Mouse (Mus musculus): ENCODE measurements around the gene Sec14l2. TPM values are rescaled to one million over a fixed set of nuclear protein-coding genes. Genes with fewer than 3 reads are reported as not detected.

Gene Sec14l2
- polyA plus RNA-seq, 1 experiment, result 22.6 TPM

DNA sequence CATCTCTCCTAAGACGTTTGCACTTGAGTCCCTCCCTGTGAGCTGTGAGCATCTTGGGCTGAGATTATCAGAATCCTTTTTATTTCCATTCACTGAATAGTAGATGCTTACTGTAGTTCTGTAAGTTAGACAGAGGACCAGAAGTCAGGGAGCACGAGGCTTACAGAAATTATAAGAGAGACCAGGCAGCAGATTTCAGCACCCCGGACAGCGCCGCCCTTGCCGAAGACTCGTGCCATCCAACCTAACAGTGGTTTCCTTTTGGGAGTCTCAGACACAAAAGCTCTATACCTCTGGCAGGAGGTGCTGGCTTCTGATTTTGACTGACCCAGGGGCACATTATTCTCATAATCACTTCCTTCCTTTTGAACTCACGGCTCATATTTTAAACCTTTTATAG, 46.6 kb downstream of the Sec14l2 start:
- Histone ChIP-seq H3K36me3 (replicated peaks; ENCODE audit: low read length) (no peaks in the 10 kb centered on the region), H3K4me1 (no peaks in the 10 kb centered on the region), H3K27me3 (replicated peaks) (peaks cover 32% of the 10 kb centered on the region), H3K9me3 (peaks cover 9% of the 10 kb centered on the region), H3K4me3 (replicated peaks) (no peak overlapping the region)
- TF ChIP-seq GATA1 (IDR thresholded peaks at IDR 0.05; ENCODE audit: borderline replicate concordance, low read length), result no peak
- TF ChIP-seq FLI1 (IDR thresholded peaks at IDR 0.05; ENCODE audit: low read length), result no peak

- TF ChIP-seq GATA1 (IDR thresholded peaks at IDR 0.05; ENCODE audit: borderline replicate concordance, low read length) (no peak), FLI1 (IDR thresholded peaks at IDR 0.05; ENCODE audit: low read length) (no peak)
- H3K9me3 ChIP-seq, result no peaks in the 10 kb centered on the region
- H3K27me3 ChIP-seq (replicated peaks), result peaks cover 33% of the 10 kb centered on the region
- H3K4me3 ChIP-seq (replicated peaks), result no peak overlapping the region
- no peaks in the 10 kb centered on the region for H3K36me3 ChIP-seq (replicated peaks; ENCODE audit: low read length)
- no peaks in the 10 kb centered on the region for H3K4me1 ChIP-seq
Measured at GRCm38 (mm10) chr11:4069664-4070063, 53.6 kb downstream of the Sec14l2 start.

GRCm38 (mm10) chr11:4064627-4065122, 58.5 kb downstream of the Sec14l2 start, which contains the start of gene Sec14l3:
Gene Sec14l3, plus strand, starts transcription at chr11:4064841.
- H3K36me3 ChIP-seq (replicated peaks; ENCODE audit: low read length), result no peaks in the 10 kb centered on the region
- peaks cover 61% of the 10 kb centered on the region for H3K27me3 ChIP-seq (replicated peaks)
- H3K4me3 ChIP-seq (replicated peaks), result no peak within 1 kb of the TSS
- no peaks in the 10 kb centered on the region for H3K4me1 ChIP-seq
- TF ChIP-seq GATA1 (IDR thresholded peaks at IDR 0.05; ENCODE audit: borderline replicate concordance, low read length), result no peak
- no peak for TF ChIP-seq FLI1 (IDR thresholded peaks at IDR 0.05; ENCODE audit: low read length)
- no peaks in the 10 kb centered on the region for H3K9me3 ChIP-seq

GRCm38 (mm10) chr11:4062981-4063380, 60.2 kb downstream of the Sec14l2 start:
- Histone ChIP-seq H3K9me3 (no peaks in the 10 kb centered on the region), H3K4me3 (replicated peaks) (no peak overlapping the region), H3K27me3 (replicated peaks) (peaks cover 61% of the 10 kb centered on the region), H3K36me3 (replicated peaks; ENCODE audit: low read length) (no peaks in the 10 kb centered on the region), H3K4me1 (no peaks in the 10 kb centered on the region)
- TF ChIP-seq GATA1 (IDR thresholded peaks at IDR 0.05; ENCODE audit: borderline replicate concordance, low read length) (no peak), FLI1 (IDR thresholded peaks at IDR 0.05; ENCODE audit: low read length) (no peak)

DNA sequence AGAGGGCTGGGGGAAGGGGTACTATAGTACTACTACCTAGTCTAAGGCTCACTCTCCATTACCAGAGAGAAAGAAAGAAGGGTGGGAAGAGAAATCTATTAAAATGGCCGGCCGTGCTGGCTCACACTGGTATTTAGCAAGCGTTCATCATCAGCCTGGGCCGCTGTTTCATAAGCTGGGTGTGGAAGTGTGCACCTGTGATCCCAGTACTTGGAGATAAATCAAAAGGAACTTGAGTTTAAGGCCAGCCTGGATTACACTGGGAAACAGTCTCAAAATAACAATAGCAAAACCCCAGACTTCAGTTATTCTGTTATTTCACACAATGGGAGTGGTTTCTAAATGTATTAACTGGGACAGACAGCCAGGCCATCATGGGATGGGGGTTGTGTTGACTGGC, 60.7 kb downstream of the Sec14l2 start:
- TF ChIP-seq FLI1 (IDR thresholded peaks at IDR 0.05; ENCODE audit: low read length), result no peak
- TF ChIP-seq GATA1 (IDR thresholded peaks at IDR 0.05; ENCODE audit: borderline replicate concordance, low read length), result no peak
- no peaks in the 10 kb centered on the region for H3K4me1 ChIP-seq
- H3K27me3 ChIP-seq (replicated peaks), result peaks cover 59% of the 10 kb centered on the region
- H3K4me3 ChIP-seq (replicated peaks), result no peak overlapping the region
- H3K36me3 ChIP-seq (replicated peaks; ENCODE audit: low read length), result no peaks in the 10 kb centered on the region
- H3K9me3 ChIP-seq, result no peaks in the 10 kb centered on the region

DNA sequence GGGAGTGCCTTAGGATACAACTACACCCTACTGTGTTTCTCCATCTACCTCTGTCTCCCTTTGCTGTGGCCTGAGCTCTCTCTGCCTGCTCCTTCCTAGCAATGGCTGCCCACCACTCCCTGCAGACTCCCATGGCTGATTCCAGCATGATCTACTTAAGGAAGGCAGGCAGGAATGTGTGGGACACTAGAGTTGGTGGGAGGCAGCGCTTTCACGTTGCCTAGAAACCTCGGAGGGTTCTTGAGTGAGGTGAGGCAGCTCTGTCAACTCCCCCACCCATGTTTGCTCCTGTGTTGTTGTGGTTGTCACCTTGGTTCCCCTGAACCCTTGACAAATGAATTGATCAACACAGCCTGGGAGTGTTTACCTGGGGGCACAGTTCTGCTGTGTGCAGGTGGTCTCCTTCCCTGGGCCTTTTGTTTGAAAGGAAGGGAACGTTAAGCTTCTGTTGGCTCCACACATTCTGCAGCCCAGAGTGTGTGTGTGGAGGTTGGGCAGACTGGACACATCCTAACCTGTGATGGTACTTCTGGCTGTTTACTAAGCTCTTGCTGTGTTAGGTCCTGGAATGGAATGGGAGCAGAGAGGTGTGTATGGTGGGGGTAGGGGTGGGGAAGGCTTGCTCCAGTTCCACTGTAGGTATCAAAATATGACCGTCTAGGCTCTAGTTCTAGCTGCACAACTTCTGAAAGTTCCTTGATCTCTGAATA, 62.2 kb downstream of the Sec14l2 start:
- TF ChIP-seq GATA1 (IDR thresholded peaks at IDR 0.05; ENCODE audit: borderline replicate concordance, low read length) (no peak), FLI1 (IDR thresholded peaks at IDR 0.05; ENCODE audit: low read length) (no peak)
- no peak overlapping the region for H3K4me3 ChIP-seq (replicated peaks)
- no peaks in the 10 kb centered on the region for H3K9me3 ChIP-seq
- peaks cover 61% of the 10 kb centered on the region for H3K27me3 ChIP-seq (replicated peaks)
- H3K36me3 ChIP-seq (replicated peaks; ENCODE audit: low read length), result no peaks in the 10 kb centered on the region
- no peaks in the 10 kb centered on the region for H3K4me1 ChIP-seq

GRCm38 (mm10) chr11:4053586-4053985, 69.6 kb downstream of the Sec14l2 start:
- Histone ChIP-seq H3K4me1 (no peaks in the 10 kb centered on the region), H3K9me3 (peaks cover 2% of the 10 kb centered on the region), H3K4me3 (replicated peaks) (no peak overlapping the region), H3K27me3 (replicated peaks) (peaks cover 25% of the 10 kb centered on the region), H3K36me3 (replicated peaks; ENCODE audit: low read length) (no peaks in the 10 kb centered on the region)
- TF ChIP-seq GATA1 (IDR thresholded peaks at IDR 0.05; ENCODE audit: borderline replicate concordance, low read length), result no peak
- TF ChIP-seq FLI1 (IDR thresholded peaks at IDR 0.05; ENCODE audit: low read length), result no peak

DNA sequence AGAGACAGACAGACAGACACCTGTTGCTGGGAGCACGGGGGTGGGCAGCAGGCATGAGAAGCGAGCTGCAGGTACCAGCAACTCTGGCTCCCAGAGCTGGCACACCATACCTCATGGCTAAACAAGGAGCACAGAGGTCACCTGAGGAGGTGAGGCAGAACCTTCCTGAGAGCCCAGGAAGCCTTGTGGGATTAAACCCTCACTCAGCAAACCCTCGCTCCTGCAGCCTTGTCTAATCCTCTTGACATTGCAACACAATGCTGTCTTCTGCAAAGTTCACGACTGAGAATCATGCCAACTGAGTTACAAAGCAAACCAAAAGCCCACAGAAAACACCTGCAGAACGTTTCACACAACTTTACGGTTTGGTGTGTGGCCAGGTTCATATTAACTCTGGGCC, 74.8 kb downstream of the Sec14l2 start:
- H3K27me3 ChIP-seq (replicated peaks), result peaks cover 27% of the 10 kb centered on the region
- H3K9me3 ChIP-seq, result peaks cover 9% of the 10 kb centered on the region
- H3K4me1 ChIP-seq, result no peaks in the 10 kb centered on the region
- no peak overlapping the region for H3K4me3 ChIP-seq (replicated peaks)
- TF ChIP-seq GATA1 (IDR thresholded peaks at IDR 0.05; ENCODE audit: borderline replicate concordance, low read length) (no peak), FLI1 (IDR thresholded peaks at IDR 0.05; ENCODE audit: low read length) (no peak)
- H3K36me3 ChIP-seq (replicated peaks; ENCODE audit: low read length), result no peaks in the 10 kb centered on the region

- TF ChIP-seq FLI1 (IDR thresholded peaks at IDR 0.05; ENCODE audit: low read length), result no peak
- TF ChIP-seq GATA1 (IDR thresholded peaks at IDR 0.05; ENCODE audit: borderline replicate concordance, low read length), result no peak
- Histone ChIP-seq H3K36me3 (replicated peaks; ENCODE audit: low read length) (no peaks in the 10 kb centered on the region), H3K27me3 (replicated peaks) (peaks cover 29% of the 10 kb centered on the region), H3K4me1 (no peaks in the 10 kb centered on the region), H3K9me3 (peaks cover 9% of the 10 kb centered on the region), H3K4me3 (replicated peaks) (no peak overlapping the region)
Measured at GRCm38 (mm10) chr11:4047766-4048165, 75.4 kb downstream of the Sec14l2 start.

Other genes with a start within 250 kb of the Sec14l2 start
- gene 4921536K21Rik, start 228.3 kb downstream of the Sec14l2 start, polyA plus RNA-seq (2012; ENCODE audit: insufficient read depth, low replicate concordance), result 0.15 TPM in 1 of 2 replicates, not detected in the other
- 0.70 TPM in 1 of 2 replicates, not detected in the other for gene Dusp18, start 228.2 kb downstream of the Sec14l2 start, polyA plus RNA-seq (2012; ENCODE audit: insufficient read depth, low replicate concordance)
- 11.8 and 25.3 TPM in 2 replicates for gene Slc35e4, start 208.8 kb downstream of the Sec14l2 start, polyA plus RNA-seq (2012; ENCODE audit: insufficient read depth, low replicate concordance)
- gene Tcn2, start 191.3 kb downstream of the Sec14l2 start, polyA plus RNA-seq (2012; ENCODE audit: insufficient read depth, low replicate concordance), result 2.7 and 9.7 TPM in 2 replicates
- gene Pes1, start 159.4 kb downstream of the Sec14l2 start, polyA plus RNA-seq (2012; ENCODE audit: insufficient read depth, low replicate concordance), result 8.1 and 39.9 TPM in 2 replicates
- not detected in 2 replicates for gene 4930556J24Rik, start 146.6 kb downstream of the Sec14l2 start, polyA plus RNA-seq (2012; ENCODE audit: insufficient read depth, low replicate concordance)
- gene Gal3st1, start 139.8 kb downstream of the Sec14l2 start, polyA plus RNA-seq (2012; ENCODE audit: insufficient read depth, low replicate concordance), result not detected in 2 replicates
- not detected in 2 replicates for gene Sec14l4, start 92.0 kb downstream of the Sec14l2 start, polyA plus RNA-seq (2012; ENCODE audit: insufficient read depth, low replicate concordance)
- not detected in 2 replicates for gene Sec14l3, start 58.6 kb downstream of the Sec14l2 start, polyA plus RNA-seq (2012; ENCODE audit: insufficient read depth, low replicate concordance)
- gene Mtfp1, start 28.0 kb downstream of the Sec14l2 start, polyA plus RNA-seq (2012; ENCODE audit: insufficient read depth, low replicate concordance), result 5.1 and 10.8 TPM in 2 replicates
- gene Rnf215, start 11.8 kb upstream of the Sec14l2 start, polyA plus RNA-seq (2012; ENCODE audit: insufficient read depth, low replicate concordance), result 9.1 and 9.7 TPM in 2 replicates
- 0.56 and 2.1 TPM in 2 replicates for gene Ccdc157, start 36.9 kb upstream of the Sec14l2 start, polyA plus RNA-seq (2012; ENCODE audit: insufficient read depth, low replicate concordance)
- 43.3 and 56.7 TPM in 2 replicates for gene Sf3a1, start 36.9 kb upstream of the Sec14l2 start, polyA plus RNA-seq (2012; ENCODE audit: insufficient read depth, low replicate concordance)
- 8.1 and 15.8 TPM in 2 replicates for gene Tbc1d10a, start 63.4 kb upstream of the Sec14l2 start, polyA plus RNA-seq (2012; ENCODE audit: insufficient read depth, low replicate concordance)
- 1.4 TPM in 1 of 2 replicates, not detected in the other for gene Castor1, start 94.8 kb upstream of the Sec14l2 start, polyA plus RNA-seq (2012; ENCODE audit: insufficient read depth, low replicate concordance)
- 1.2 and 6.5 TPM in 2 replicates for gene Osm, start 113.0 kb upstream of the Sec14l2 start, polyA plus RNA-seq (2012; ENCODE audit: insufficient read depth, low replicate concordance)
- gene Lif, start 134.1 kb upstream of the Sec14l2 start, polyA plus RNA-seq (2012; ENCODE audit: insufficient read depth, low replicate concordance), result 0.07 and 0.43 TPM in 2 replicates